Mouse (Mus musculus): ENCODE measurements around the gene Lman2.

The Lman2 gene

DNA sequence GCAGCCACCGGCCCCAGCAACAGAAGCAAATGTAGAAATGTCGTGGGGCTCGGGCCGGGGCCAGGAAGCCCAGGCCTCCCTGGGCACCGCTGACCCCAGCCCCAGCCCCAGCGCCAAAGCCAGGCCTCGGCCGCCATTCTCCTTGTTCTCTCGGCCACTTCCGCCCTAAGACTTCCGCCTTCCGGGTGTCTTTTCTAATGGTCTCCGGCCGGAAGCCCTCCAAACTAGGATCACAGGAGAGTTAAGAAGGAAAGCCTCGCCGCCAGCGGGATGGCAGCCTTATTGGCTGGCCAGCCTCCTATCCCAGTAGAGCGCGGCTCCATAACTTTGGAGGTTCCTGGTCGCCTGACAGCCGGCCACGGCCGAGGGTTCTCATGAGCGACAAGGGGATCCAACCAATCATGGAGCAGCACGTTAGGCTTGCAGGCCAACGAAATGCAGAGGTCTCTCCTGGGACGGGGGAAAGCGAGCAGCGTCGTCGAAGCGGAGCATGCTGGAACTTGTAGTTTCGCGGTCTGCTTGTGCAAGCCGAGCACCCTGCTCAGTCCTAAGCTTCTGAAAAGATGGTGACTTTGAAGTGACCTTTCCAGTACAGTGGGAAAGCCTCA is at the start of gene Lman2:
Lman2 (minus strand) TSS at position 331 of the 608 bp plus-strand sequence.
- peak; percentile 99 for DNase-seq (ENCODE audit: extremely low read depth, low read depth)

DNA sequence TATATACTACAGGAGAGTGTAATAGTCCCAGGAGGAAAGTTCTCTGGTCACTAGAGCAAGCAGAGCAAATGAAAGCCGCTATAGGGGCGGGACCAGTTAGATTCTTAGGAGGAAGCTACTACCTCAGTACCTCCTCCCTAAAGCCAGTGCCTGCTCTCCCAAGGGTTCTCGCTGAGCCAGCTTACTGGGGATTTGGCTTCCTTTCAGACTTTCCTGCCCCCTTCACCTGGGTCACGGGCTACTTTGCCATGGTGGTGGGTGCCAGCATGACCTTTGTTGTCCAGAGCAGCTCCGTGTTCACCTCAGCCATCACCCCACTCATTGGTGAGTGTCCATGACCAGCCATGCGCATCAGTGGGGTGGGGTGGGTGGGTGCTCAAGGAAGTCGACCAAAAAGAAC is 49.2 kb upstream of the Lman2 start:
- no peak for DNase-seq (ENCODE audit: extremely low read depth, low read depth)

DNA sequence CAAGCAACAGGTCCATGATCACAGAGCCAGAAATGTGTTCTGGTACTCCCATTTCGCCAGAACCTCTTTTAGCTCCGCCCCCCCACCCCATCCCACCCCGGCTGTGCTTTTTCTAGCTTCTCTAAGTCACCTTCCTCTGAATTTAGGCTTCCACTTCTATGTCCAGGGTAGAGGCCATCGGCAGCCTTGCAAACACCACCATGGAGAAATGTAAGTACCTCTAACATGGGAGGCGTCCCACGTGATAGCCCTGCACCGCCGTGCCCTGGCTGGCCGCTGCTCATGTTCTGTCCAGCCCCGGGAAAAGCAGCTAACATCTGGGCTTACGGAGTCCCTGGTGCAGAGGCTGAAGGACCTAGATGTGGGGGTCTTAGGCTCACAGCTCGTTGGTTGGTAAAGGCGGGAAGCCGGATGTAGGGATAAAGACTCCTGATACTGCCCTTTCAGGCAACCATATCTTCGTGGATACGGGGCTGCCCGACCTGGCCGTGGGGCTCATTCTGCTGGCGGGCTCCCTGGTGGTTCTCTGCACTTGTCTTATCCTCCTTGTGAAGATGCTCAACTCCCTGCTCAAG is 46.0 kb upstream of the Lman2 start:
- DNase-seq (ENCODE audit: extremely low read depth, low read depth): no peak

DNA sequence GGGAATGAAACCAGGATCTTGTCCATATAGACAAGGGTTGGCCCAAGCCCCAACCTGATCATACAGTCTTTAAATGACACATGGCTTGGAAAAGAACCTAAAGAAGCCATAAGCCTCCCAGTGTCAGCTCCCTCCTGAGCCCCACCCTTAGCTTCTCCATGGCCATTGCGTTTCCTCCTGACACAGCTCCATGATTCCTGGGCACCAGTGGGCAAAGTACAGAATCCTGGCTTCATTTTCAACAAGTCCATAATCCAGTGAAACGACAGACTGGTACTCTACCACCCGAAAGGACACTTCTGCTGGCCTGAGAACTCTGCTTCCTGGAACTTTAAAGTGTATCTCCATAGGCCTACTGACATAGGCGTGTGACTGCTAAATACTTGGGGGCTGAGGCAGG is 44.8 kb upstream of the Lman2 start:
- DNase-seq (ENCODE audit: extremely low read depth, low read depth): no peak

DNA sequence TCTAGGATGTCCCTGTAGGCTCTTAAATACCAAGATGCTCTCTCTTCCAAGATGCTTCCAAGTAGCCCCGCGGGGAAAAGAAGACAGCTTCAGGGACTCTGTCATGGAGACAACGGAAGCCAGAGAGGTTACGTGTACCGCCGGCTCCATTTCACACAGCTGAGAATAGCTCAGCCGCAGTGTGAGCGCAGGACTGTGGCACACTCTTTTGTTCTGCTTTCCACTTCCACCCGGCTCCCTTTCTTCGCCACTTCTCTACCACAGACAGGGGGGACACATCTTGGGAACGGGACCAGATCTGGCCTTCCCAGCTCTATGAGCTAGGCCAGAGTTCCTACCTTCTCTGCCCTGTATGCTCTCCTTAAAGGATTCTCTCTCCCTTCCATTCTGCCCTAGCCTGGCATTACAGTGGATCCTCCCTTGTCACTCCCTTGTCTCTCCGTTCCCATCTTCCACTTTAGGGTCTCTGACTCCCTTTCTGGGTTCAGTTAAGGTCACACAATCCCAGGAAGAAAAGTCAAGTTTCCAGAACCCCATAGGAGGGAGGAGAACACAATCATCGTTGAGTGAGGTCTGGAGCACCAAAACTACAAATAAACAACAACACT is 43.3 kb upstream of the Lman2 start:
- DNase-seq (ENCODE audit: extremely low read depth, low read depth): no peak

DNA sequence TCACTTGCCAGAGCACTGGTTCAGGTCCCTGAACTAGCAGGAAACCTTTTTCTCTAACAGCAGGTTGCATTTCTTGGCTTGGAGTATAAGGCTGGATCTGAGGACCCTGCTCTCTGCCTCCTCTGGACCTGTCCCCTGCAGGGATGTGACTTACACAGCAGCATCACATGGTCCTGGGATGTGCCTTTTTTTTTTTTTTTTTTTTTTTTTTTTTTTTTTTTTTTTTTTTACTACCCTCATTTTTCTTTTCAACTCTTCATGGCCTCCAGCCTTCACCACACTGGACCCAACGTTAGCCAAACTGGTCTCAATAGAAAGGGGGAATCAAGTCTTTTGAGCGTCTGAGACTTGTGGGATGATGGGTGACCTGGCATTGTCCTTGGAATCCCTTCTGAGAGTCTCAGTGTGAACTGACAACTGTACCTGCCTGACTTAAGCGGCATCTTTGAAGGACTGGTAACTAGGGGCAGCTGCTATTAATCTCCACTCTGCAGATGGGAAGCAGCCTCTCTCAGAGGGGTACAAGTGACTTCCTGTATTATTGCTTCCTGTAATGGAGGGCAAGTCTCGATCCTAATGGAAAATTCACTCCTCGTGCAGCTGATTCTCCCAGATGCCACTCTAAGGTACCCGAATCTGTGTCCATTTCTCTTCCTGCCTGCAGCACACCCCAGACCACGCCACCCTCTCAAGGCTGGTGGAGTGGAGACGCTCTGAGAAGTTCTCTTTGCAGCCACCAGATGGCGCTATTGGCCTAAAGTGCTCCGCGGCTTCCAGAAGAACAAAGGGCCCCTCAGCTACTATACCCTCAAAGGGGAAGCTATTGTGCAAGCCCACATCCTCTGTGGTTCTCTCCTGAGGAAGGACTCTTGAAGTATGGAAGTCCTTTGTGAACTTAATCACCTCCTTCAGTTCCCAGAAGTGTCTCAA is 42.5 kb upstream of the Lman2 start:
- DNase-seq (ENCODE audit: extremely low read depth, low read depth): peak; percentile 84

DNA sequence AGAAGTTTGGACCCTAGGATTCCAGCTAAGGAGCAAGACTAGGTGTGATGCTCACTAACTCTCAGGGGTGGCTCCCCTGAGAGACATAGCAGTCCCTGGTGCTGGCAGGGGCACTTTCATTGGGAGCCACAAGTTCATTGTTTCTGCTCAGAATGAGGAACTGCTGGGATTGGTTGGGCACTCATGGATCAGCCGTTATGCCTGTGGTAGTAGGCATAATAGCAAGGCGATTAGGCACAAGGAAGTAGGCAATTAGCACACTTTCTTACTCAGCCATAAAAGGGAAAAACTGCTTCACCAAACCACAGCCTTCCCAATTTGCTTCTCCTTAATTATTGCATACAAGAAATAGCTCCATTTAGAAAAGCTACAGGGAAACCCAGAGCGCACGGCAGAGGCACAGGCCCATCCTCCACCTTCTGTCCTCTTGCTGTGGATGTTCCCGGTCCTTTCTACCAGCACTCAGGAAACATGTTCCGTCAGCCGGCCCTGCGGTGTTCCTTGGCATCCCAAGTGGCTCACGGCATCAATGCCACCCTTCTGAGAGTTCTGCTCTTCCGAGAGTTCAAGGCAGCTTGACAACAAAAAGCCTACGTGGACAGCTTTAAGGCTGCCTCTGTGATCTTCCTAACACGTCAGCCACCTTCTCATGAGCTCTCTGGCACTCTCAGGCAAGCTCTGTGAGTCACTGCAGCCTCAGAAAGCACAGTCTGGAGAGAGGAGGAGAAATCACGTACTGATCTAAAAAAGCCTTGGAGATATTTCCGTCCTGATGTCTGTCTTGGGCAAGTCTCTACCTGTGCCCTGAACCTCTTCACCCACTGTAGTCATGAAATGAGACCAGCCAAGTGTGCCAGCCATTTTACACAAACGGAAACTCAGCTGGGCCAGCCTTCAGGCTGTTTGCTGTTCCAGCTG is 41.6 kb upstream of the Lman2 start:
- no peak for DNase-seq (ENCODE audit: extremely low read depth, low read depth)

DNA sequence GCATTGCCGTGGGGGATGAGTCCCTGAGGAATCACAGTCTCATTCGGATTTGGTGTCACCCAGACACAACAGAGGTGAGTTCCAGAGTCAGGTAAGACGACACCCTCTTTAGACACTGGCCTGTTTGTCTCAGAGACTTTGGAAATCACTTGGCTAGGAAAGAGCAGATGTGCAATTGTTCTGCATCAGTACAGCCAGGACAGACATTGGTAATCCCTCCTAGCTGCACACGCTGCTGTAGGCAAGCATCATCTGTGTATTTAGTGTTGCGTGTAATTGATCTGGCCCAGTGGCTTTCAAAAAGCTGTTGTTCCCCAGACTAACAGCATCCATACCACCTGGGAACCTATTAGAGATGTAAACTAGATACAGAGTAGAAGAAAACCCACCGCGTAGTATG is 40.7 kb upstream of the Lman2 start:
- DNase-seq (ENCODE audit: extremely low read depth, low read depth): no peak

DNA sequence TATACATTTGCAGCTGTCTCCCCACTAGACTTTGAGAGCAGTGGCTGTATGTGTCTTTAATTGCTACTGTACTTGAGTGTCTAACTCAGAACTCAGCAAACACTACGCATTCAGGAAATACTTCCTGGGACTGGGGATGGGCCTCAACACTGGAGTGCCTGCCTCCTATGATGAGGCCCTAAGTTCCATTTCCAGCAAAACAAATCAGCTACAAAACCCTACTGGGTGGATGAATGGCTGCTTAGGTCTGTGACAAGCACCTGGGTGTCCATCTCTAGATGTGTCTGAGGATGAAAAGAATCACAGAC is 37.4 kb upstream of the Lman2 start:
- DNase-seq (ENCODE audit: extremely low read depth, low read depth): no peak

DNA sequence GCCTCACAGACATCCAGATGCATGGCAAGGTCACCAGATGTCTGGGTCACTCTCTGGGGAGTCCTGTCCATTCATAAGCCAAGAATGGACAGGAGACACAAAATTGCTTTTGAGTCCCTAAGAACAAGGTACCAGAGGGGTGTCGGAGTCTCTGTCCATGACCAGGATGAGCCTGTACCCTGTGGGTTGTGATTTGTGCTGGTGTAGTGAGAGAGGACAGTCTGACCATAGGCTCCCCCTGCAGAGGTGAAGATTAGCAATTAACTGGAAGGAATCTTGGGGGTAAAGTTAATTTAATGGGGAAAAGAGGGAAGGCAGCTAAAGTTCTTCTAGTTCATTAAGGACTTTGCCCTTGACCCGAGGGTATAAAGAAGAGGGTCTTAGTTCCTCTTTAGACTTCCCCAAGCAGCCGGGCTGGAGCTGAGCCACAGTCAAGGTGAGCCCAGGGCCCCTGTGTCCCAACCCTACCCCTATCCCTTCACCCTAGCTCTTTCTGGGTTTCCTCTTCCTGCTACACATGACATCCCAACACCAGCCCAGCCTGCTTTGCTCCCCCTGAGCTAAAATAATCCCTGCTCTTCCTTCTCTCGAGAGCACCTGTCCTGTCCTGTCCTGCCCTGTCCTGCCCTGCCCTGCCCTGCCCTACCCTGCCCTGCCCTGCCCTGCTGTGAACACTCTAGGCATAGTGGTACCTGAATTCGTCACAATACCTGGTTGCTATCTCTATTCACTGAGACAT is 36.9 kb upstream of the Lman2 start:
- no peak for DNase-seq (ENCODE audit: extremely low read depth, low read depth)

DNA sequence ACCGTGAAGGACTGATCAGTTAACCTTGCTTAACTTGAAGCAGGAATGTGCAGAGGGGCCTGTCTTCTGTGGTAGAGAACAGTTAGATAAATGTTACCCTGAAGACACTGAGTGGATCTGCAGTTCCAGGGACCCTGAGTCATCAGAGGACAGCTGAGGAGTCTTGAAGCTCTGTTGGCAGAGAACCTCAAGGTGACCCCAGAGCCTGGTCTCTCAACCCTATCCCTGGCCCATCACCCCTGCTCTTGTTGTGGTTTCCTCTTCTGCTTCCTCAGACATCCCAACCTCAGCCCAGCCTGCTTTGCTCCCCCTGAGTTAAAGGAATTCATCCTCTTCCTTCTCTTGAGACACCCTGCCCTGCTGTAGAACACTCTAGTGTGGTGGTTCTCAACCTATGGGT is 35.5 kb upstream of the Lman2 start, which contains the start of gene Slc34a1:
Slc34a1 (plus strand) TSS at position 100 of the 400 bp plus-strand sequence.
- no peak for DNase-seq (ENCODE audit: extremely low read depth, low read depth)

DNA sequence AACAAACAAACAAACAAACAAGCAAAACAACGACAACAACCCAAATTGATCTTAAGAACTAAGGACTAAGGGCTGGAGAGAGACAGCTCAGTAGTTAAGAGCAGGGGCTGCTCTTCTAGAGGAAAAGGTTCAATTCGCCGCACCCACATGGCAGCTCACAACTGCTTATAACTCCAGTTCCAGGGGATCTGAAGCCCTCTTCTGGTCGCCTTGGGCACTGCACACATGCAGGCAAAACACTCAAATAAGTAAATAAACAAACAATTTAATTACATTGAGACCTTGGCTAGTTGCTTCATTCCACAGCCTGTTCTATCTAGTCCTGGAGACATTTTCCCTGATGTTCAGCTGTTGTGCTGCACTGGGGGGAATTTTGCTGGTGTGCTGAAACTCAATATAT is 30.4 kb upstream of the Lman2 start:
- DNase-seq (ENCODE audit: extremely low read depth, low read depth): peak; percentile 60

DNA sequence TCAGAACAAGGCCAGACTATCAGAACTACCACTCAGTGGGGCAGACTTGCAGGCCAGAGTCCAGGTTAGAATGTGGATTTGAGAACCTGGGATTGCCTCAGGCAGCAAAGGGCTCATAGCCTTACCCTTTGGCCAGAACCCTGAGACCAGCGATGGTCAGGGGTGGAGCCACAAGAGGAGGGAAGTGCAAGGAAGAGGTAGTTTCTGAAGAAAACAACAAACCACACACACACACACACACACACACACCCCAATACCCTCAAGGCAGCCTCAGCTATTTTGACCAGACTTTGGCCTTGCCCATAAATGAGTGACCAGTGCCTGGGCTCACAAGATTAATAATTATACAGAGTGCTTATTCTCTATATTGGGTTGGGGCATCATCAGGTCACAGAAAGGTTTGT is 29.0 kb upstream of the Lman2 start:
- DNase-seq (ENCODE audit: extremely low read depth, low read depth): no peak

DNA sequence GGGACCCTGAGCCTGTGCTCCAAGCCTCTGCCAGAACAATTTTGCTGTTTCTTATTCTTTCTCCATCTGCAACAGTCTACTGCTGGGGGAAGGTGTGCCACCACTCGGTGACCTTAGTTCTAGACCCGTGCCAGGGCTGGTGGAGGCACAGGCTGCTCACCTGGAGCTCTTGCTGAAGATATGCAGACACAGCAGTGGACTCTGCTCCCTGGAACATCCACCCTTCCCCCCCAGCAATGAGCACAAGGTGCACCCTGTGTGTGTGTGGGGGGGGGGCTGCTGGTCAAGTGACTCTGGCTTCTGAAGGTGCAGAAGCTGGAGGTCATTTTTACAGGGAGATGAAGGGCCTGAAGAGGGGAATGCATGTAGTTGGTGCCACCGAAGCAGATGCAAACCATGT is 28.1 kb upstream of the Lman2 start:
- DNase-seq (ENCODE audit: extremely low read depth, low read depth): no peak

DNA sequence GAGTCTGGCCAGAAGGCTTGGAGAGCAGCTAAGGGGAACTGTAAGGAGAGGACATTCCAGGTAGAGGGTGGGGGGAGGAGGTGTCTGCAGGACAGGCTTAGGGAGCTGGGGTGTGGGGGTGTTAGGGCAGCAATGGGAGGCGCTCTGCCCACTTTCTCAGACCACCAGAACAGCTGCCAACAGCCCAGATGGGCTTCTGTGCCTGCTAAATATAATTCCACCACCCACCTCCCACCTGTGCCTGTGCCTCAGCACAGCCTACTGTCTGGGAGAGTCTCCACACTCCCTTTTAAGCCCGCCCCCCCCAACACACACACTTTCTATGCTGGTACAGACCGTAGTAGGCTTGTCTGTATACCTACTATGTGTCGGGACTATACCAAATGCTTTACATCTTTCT is 19.2 kb upstream of the Lman2 start:
- no peak for DNase-seq (ENCODE audit: extremely low read depth, low read depth)

DNA sequence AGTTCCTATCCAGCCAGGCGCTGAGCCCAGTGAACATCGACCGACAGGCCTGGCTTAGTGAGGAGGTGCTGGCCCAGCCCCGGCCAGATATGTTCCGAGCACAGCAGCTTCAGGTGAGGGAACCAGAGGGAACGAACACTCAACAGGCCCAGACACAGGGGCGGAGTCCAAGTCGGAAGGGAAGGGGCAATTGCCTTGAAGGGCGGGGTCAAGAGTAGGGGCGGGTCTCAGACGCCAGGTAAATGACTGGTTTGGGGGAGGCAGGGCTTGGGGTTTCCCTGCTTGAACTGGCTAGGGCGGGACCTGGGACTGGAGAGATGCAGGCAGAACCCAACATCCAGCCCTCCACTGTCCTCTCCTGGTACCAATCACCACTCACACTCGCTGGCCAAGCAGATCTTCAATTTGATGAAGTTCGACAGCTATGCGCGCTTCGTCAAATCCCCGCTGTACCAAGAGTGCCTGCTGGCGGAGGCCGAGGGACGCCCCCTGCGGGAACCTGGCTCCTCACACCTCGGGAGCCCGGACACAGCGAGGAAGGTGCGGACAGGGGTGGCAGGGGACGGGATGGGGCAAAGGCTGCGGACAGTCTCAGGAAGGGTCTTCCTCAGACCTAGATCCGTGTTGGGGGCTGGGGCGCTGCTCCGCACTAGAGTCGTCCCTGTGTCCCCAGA is 16.5 kb upstream of the Lman2 start:
- DNase-seq (ENCODE audit: extremely low read depth, low read depth): no peak

DNA sequence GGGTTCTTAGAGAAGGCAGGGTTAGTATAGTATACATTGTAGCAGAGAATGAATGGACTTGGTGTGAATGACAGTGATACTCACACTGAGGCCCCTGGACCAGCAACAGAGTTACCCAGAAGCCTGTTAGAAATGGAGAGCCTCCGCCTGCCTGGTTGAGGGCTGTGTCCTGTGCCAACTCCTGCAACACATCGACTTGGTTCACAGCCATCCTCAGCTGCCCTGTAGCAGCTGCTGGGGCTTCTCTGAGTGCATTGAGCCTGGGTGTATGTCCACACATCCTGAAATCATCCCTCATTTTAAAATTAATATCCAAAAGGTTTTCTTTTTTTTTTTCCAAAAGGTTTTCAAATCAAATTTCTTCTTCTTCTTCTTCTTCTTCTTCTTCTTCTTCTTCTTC is 13.3 kb upstream of the Lman2 start:
- no peak for DNase-seq (ENCODE audit: extremely low read depth, low read depth)

DNA sequence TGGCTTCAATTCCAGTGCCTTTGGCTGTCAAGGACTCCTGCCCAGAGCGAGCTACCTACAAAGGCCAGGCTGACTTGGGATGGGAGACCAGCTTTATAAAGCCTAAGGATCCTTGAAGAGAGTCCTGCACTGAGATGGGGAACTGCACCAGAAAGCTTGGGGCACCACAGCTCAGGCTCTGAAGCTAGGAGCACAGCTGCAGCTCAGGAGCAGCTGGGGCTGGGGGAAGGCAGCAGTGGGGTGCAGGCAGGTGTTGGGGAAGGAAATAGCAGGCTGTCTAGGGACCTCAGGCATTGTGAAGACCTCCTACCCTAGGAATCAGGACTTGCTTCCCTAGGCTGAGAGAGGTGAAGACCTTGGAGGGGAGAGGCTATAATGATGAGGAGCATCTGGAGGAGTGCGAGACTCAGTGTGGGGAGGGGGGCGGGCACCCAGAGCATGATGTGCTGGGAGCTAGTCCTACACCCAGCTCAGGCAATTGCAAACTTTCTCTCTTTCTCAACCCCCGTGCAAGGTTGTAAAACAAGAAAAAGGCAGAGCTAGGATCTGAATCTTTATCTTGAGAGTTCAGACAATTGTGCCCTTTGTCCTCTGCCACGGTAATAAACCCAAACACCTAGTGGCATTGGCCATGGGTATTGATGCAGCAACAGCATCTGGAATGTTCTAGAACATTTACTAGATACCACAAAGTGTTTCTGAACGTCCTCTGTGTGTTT is 11.8 kb upstream of the Lman2 start:
- DNase-seq (ENCODE audit: extremely low read depth, low read depth): no peak

DNA sequence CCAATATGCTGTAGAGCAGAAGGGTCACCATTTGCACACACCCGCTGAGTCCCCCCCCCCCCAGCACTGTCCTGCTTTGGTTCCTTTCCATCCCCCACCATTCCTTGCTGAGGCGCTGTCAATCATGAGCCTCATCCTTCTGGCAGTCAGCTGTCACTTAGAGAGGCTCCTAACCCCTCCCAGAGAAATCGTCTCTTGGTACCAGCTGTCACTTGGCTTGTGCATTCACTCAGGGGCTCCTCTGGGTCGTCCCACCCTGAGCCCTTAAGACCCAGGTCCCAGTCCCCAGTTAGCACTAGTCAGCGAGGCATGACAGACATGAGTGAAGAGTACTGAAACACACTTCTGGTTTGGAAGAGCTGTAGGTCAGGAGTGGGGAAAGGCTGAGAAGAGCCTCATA is 9.2 kb upstream of the Lman2 start:
- DNase-seq (ENCODE audit: extremely low read depth, low read depth): no peak
